Mouse (Mus musculus) bone marrow macrophage, adult 2 months (primary cell): ENCODE measurements around the gene Fam160b1. TPM values are rescaled to one million over a fixed set of nuclear protein-coding genes. Genes with fewer than 3 reads are reported as not detected.
A peak's percentile ranks its signal among the peaks of the same experiment; 100 is the strongest.

ENCODE experiments used
- H3K27ac ChIP-seq: 2 replicates; pipeline ENCODE4 v1.5.1; 2012; ENCODE audit warnings: low read depth, low read length; ENCODE audit not compliant: insufficient read depth
- H3K4me1 ChIP-seq: 2 replicates; pipeline ENCODE4 v1.6.1; 2012; ENCODE audit warnings: low read length; ENCODE audit not compliant: control insufficient read depth, insufficient read depth
- H3K4me3 ChIP-seq: 2 replicates; pipeline ENCODE4 v1.5.1; 2012; ENCODE audit warnings: mild to moderate bottlenecking, low read length, moderate library complexity; ENCODE audit not compliant: insufficient read depth
- CTCF ChIP-seq: IDR thresholded peaks from 2 replicates; pipeline ENCODE4 v1.5.1; 2012; ENCODE audit warnings: low read depth, mild to moderate bottlenecking, low read length, moderate library complexity
- POLR2A ChIP-seq: IDR thresholded peaks from 2 replicates; pipeline ENCODE4 v1.6.1; 2012; ENCODE audit warnings: mild to moderate bottlenecking, low read depth, low read length, borderline replicate concordance
- polyA plus RNA-seq: library from polyadenylated mRNA; stranded (reverse); fragments of >200 nt; gene quantifications from 2 replicates; pipeline ENCODE4 v1.2.4, GENCODE M21; 2012; ENCODE audit not compliant: missing spikeins, insufficient read depth, insufficient read length

Fam160b1 gene
- polyA plus RNA-seq, 1 experiment = 24.1 TPM

DNA sequence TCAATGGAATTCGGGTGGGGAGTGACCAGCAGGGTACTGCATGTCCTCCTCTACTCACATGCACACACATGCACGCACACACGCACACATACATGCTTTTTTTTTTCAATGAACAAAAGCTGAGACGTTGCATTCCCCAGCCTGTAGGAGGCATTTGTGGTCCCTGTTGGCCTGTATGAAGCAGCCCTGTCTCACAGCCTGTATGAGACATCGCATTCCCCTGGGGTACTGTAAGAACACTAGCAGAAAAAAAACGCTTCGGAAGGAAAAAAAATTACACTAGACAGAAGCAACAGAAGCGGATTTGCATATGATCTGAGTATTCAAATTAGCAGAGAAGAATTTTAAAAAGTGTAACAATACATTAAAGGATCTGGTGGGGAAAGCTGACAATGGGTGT is 37.4 kb upstream of the Fam160b1 start:
- no peaks in the 10 kb centered on the region for H3K4me1 ChIP-seq
- TF ChIP-seq POLR2A = no peak
- TF ChIP-seq CTCF = no peak

DNA sequence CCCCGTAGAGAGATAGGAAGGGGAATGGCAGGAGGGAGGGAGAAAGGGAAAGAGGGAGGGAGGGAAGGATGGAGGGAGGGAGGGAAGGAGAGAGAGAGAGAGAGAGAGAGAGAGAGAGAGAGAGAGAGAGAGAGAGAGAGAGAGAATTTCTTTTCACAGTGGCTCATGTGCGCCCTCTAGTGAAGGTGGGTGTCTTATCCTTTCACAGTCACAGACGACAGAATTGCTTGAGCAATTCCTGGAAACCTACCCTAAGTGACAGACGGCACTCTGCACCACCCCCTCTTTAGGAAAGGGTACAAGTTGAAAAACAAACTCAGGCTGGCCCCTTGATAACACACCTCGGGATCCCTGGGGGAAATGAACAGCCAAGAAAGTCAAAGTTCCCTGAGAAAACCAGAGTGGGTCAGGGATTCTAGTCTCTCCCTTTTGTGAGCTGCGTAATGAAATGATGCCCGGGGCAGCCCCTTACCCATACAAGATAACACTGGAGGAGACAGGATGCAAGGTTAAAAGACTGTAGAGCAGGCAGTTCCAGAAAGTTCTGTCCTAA is 34.7 kb upstream of the Fam160b1 start:
- no peaks in the 10 kb centered on the region for H3K4me1 ChIP-seq
- H3K4me3 ChIP-seq = no peak overlapping the region
- no peak overlapping the region for H3K27ac ChIP-seq
- TF ChIP-seq POLR2A (no peak), CTCF (peak; percentile 37; the same call in 1 of the 2 replicates)

More for the DNA sequence above, 37.4 kb upstream of the Fam160b1 start:
- no peak overlapping the region for H3K4me3 ChIP-seq
- no peak overlapping the region for H3K27ac ChIP-seq

DNA sequence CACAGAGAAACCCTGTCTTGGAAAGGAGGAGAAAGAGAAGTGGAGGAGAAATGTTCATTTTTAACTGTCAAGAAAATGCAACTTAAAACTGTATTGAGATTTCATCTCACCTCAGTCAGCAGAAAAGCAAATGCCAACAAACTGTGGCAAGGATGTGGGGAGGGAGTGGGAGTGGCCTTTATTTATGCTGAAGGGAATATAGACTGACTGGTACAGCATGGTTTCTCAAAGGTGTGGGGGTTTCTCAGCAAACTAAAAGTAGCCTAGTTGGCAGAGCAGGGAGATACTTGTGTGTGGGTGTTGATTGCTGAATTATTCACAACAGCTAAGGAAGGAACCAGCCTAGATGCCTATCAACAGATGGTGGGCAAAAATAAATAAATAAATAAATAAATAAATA is 32.8 kb upstream of the Fam160b1 start:
- Histone ChIP-seq H3K27ac (no peak overlapping the region), H3K4me1 (no peaks in the 10 kb centered on the region), H3K4me3 (no peak overlapping the region)
- TF ChIP-seq POLR2A = no peak
- TF ChIP-seq CTCF = no peak

DNA sequence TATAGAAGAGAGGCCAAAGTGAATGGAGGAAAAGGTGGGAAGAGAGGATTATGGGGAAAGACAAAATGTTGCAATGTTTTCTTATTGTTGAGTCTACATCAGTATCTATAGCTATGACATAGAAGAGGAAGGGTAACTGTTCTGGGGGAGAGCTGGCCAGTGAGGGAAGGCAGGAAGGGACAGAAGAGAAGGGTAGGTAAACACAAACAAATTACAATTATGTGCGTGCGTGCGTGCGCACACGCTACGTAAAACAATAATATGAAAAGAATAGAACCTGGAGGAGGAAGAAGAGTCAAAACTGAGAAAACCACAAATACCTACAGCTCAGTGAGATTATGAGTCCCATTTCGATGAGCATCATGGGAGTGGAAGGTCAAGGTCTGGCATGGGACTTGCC is 32.2 kb upstream of the Fam160b1 start:
- no peak overlapping the region for H3K4me3 ChIP-seq
- no peak for TF ChIP-seq CTCF
- TF ChIP-seq POLR2A = no peak
- H3K4me1 ChIP-seq = no peaks in the 10 kb centered on the region
- H3K27ac ChIP-seq = no peak overlapping the region

- no peaks in the 10 kb centered on the region for H3K4me1 ChIP-seq
- H3K4me3 ChIP-seq = peak overlapping the region; percentile 21; the same call in 1 of the 2 replicates
- no peak overlapping the region for H3K27ac ChIP-seq
- TF ChIP-seq CTCF = no peak
- no peak for TF ChIP-seq POLR2A
These were observed 31.7 kb upstream of the Fam160b1 start for GRCm38 (mm10) chr19:57328792-57329191.

- Histone ChIP-seq H3K4me1 (no peaks in the 10 kb centered on the region), H3K4me3 (no peak overlapping the region), H3K27ac (no peak overlapping the region)
- TF ChIP-seq CTCF = no peak
- no peak for TF ChIP-seq POLR2A
These were observed 30.2 kb upstream of the Fam160b1 start for GRCm38 (mm10) chr19:57330309-57330708.

DNA sequence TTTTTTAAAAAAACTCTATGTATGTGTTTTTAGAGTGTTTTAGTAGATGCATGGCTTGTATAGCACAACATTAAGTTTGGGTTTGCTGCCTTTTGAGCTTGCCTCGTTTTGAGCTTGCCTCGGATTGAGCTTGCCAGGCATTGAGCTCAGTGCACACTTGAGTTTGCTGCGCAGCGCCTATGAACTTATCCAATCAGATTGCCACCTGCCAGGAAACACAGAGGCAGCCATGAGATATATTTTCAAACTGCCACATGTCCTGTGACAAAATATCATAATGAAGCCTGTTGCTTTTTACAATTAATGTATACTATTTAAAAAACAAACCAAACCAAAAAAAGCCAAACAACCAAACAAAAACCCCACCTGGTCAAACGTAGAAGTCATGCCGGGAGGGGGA is 29.2 kb upstream of the Fam160b1 start:
- Histone ChIP-seq H3K4me1 (no peaks in the 10 kb centered on the region), H3K4me3 (no peak overlapping the region), H3K27ac (no peak overlapping the region)
- TF ChIP-seq POLR2A = no peak
- no peak for TF ChIP-seq CTCF

DNA sequence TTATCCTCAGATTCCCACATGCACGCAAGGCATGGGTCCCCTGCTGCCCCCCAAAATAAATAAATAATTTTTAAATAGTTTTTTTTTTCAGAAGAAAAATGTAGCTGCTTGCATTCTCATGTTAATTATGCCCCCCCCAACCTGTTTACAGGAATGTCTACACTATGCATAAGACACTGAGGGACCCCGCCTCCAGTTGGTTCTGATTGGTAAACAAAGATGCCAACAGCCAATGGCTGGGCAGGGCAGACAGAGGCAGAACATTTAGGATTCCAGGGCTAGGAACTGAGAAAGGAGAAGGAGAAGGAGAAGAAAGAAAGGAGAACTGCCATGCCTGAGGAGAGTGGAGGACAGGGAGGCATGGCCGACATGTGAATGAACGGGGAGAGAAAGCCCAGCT is 27.1 kb upstream of the Fam160b1 start:
- TF ChIP-seq CTCF (no peak), POLR2A (no peak)
- H3K4me3 ChIP-seq = no peak overlapping the region
- H3K27ac ChIP-seq = no peak overlapping the region
- no peaks in the 10 kb centered on the region; the same call in 1 of the 2 replicates for H3K4me1 ChIP-seq

- Histone ChIP-seq H3K4me3 (no peak overlapping the region), H3K27ac (no peak overlapping the region), H3K4me1 (no peaks in the 10 kb centered on the region; the same call in 1 of the 2 replicates)
- no peak for TF ChIP-seq CTCF
- no peak for TF ChIP-seq POLR2A
These were observed 25.3 kb upstream of the Fam160b1 start for GRCm38 (mm10) chr19:57335135-57335534.

DNA sequence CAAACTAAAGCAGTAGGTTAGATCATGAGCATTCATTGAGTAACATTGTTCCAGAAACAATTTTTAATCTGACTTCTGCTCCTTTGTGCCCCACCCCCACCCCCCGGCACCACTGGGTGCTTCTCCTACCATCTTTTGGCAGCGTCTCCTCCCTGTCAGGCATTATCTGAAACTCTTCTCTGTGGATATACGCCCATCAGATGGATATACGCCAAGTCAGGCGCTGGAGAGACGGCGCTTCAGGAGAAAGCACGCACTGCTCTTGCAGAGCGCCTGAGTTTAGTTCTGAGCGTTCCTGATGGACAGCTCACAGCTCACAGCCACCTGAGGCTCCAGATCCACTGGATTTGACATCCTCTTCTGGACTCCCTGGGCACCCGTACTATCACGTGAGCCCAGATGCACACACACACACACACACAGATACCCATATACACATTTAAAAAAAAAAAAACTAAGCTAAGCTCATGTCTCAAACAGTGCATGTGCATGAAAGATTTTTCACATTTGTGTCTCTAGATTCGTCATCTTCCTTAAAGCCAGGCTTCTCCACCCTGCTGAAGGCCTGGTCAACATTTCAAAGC is 21.1 kb upstream of the Fam160b1 start:
- Histone ChIP-seq H3K4me3 (no peak overlapping the region), H3K27ac (no peak overlapping the region), H3K4me1 (no peaks in the 10 kb centered on the region; the same call in 1 of the 2 replicates)
- TF ChIP-seq CTCF (no peak), POLR2A (no peak)

DNA sequence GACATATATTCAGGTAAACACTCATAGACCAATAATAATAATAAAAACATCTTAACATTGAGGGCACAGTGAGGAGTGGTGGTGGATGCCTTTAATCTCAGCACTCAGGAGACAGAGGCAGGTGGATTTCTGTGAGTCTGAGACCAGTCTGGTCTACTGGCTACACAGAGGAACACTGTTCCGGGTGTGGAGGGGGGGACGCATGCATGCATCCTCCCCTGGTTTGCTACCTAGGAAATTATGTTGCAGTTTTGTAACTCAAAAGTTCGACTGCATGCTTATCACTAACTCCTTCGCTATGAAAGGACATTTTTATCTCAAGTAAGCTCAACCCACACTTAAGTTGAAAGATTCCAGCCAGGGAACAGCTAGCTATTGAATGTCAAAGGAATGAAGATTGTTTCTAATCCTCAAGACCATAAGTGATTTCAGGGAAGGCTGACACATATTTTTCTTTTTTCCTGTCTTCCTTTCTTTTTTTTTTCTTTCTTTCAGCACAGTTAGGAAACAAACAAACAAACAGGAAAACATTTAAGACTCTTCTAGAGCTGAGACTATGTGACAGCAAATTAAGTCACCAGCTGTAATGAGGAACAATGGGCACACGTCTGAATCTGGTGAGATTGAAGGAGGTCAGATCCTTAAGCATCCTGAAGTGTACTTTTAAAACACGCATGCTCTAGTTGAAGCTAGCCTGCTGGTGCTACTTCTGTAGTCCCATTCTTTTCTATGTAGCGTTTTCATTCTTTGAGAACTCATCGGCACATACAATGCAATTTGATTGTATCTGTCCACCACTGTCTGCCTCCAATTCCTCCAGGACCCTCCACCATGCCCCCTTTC is 19.4 kb upstream of the Fam160b1 start:
- Histone ChIP-seq H3K27ac (no peak overlapping the region), H3K4me3 (no peak overlapping the region), H3K4me1 (no peaks in the 10 kb centered on the region; the same call in 1 of the 2 replicates)
- no peak for TF ChIP-seq POLR2A
- TF ChIP-seq CTCF = no peak
